Mouse (Mus musculus): ENCODE results near the gene Auh. TPM values are rescaled to one million over a fixed set of nuclear protein-coding genes. Genes with fewer than 3 reads are reported as not detected.

The Auh gene
- polyA plus RNA-seq, 2 experiments from 2014 or later: 32.7 to 47.4 TPM

DNA sequence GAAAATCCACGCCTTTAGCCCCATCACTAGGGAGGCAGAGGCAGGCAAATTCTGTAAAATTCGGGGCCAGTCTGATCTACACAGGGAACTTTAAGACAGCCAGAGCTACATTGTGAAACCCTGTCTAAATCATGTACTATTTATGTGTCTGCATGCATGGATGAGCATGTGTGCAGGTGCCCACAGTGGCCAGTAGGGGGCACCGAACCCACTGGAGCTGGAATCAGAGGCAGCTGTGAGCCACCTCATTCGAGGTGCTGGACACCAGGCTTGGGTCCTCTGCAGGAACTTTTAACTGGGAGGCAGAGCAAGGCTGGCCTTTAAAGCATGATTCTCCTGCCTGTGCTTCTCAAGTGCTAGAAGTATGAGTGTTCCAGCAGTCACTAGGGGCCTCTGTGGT is 96.3 kb downstream of the Auh start:
- ATAC-seq: no peak

DNA sequence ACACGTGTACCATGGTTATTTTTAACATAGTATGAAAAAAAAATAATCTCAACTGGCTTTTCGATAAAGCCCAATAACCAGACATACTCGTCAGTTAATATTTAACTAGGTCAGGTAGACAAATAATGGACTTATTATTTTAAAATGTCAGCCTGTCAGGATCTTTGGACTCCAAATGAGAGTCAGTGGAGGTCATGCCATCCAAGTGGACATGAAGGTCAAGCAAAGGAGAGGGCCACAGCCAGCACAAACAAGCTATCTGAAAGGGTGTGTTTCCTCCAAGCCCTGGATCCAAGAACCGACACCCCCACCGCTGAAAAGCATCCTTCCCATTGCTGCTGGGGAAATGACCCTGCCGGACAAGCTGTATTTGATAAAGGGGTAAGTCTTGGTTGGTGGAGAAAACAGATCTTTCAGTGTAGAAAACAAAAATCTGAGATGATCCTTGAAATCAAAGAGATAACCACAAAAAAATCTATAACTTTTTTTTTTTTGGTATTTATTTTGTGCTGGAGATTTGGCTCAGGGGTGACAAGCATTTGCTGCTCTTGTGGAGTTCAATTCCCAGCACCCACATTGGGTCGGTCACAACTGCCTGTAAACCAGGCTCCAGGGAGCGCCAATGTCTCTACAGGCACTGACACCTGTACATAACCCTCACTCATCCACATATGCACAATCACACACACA is 96.9 kb downstream of the Auh start:
- ATAC-seq: no peak

DNA sequence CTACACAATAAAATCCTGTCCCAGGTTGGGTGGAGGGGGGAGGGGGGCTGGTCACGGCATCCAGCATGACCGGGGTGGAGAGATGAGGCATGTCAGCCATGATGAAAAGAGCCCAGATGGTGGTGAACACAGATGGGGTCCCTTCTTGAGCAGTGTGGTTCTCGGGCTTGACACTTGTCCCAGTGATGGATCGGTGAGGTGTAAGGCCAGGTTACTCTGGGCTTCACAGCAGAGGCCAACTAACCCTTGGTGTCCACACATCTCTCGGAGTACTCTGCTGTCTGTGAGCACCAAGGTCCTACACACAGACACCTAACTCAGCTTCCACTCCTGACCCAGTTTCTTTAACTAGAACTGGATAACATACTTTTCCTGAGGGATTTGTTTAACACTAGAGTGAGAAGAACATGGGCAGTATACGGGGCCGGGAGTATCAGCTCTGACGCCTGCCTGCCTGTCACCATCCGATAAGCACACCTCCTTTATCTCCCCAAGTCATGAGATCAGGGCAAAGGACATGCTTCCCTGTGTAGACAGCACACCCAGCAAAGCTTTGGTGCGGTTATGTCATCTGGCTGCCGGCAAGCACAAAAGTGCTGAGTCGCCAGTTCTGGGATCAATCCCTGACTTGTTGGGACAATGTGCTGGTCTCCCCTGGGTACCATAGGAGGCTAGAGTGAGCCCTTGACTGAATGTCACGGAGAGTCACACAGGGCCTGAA is 98.3 kb downstream of the Auh start:
- no peak for ATAC-seq

DNA sequence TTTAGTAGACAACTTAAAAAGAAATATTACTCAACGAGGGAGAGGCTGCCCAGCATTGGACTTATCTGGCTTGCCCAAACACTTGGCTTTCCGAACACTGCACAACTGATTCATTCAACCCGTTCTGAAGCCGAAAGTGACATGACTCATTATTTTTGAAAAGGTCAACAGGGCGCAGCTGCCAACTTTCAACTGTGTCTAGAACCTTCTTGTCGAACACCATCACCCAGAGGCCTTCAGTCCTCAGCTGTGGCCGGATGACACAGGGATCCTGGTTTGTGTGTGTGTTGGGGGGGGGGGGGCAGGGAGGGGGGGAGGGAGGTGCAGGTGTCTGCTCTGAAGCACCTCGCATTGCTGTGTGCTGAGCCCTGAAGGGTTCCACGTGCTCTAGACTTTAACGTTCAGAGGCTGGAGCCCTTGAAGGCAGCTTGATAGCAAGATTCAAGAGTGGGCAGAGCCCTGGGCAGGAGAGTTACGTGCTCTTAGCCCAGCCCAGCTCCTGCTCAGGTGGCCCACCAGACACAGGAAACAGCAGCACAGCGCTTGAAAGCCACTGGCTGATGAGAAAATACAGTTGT is 100.4 kb downstream of the Auh start:
- ATAC-seq: peak; percentile 72

DNA sequence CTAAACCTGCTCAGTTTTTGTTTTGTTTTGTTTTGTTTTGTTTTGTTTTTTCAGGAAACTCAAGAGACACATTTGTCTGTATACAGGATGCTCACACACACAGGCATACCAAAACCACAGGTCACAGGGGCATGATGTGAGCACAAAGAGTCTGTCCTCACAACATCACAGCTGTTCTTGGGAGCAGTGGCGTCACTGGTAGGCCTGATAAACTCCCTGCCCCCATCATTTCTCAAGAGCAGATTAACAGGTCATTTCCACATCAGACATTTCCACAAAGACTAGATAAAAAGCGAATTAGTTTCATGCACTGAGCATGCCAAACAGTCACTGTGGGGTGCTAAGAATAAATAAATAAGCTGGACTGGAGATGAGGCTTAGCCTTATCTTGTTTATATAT is 101.3 kb downstream of the Auh start:
- ATAC-seq: peak; percentile 50

DNA sequence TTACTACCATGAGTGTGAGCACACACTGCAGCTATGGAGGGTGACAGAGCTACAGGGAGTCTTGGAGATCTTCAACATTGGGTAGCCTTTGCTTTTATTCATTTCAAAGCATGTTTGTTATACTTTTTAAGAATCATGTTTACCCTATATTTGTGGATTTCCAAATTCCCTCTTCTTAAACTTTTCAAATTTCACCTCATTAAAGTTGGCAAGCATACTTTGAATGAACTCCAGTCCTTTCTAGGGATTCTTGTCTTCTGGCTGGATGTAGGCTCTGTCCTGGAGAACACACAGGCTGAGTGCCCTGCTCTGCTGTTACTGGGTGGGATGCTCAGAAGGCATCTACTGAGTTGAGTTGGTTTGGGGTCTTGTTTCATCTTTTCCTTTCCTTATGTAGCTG is 102.8 kb downstream of the Auh start:
- no peak for ATAC-seq

DNA sequence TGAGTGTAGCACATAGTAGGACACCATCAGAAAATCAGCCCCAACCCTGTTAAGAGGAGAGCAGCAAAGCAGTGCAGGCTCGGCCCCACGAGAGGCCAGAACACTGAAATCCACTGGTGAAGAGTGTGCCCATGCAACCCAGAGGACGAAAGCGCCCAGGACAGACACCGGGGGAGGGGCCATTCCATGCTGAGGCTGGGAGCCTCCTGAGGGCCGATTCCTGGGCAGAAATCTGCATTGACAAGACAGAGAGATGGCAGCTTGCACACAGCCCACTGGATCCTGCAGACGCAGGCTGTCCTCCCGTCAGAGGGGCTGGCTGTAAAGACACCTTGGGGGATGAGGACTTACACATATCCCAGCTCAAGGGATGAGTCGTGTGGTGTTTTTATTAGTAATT is 104.7 kb downstream of the Auh start:
- no peak for ATAC-seq

DNA sequence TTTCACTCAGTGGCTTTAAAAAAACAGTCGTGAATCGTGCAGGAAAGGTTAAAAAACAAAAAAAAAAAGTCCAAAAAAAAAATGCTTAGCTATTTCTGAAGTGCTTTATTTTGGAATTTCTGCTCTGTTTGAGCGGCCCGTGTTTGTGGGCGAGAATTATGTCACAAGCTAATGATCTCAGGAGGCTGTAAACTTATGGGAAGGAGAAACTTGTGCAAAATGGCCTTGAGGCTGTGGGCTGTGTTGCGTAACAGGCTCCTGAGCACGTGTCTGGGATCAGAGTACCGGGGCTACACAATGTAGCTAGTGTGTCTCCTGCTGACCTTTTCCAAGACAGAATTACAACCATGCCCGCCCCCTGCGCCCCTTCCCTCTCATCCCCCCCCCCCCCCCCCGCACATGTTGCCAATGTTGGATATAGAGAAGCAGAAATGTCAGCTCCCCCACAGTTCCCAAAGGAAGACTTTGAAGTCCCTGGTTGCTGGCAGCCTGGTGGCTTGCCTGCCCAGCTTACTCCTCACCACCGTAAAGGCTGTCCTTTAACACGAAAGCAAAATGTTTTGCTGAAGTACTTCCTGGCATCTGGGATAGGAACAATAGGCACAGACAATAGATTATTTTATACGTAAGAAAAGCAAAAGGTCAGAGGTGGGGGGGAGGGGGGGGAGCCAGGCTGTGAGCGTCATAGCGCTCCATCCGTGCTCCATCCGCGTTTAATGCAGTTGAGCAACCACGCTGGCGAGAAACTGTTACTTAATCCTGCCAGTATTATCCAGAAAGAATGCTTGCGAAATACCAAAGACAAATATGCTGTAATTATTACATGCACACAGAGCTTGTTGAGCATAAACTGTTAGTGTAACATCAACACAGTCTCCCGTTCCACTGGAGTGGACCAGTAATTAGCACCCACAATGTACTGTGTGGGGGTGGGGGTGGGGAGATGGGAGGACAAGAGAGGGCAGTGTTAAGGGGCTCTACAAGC is 107.0 kb downstream of the Auh start:
- ATAC-seq: peak; percentile 25

DNA sequence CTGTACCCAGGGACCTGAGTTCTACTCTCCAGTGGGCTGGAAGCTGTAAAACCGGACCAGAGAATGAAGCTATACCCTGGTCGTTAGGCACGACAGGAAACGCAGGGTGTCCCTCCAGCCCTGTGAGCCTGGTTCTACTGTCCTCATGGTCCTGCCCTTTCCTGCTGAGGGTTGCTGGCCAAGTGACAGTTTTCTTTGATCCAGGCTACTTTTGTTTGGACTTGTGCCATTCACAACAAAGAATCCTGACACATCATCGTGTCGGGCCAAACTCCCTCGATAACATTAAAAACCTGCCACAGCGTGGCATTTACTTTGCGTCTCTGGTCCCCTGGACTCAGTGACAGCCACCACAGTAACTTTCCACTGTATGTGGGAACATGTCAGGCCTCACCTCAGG is 107.9 kb downstream of the Auh start:
- no peak for ATAC-seq

DNA sequence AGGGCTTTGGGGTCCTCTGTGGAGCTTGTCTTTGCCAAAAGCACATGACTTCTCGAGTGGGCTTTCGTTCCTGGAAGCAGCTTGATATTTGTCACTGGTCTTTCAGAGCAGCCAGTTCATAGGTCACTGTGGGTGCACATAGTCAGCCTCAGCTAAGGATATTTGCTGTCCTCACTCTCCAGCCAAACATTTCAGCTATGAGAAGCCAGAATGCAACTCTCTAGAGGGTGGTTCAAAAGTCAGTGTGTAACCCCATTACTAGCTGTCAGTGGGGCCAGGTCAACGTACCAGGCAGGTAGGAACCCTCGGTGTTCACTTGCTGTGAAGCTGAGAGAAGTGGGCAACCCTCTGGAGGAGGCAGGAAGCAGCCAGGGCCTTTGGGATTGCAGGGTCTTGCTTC is 109.6 kb downstream of the Auh start:
- ATAC-seq: no peak

DNA sequence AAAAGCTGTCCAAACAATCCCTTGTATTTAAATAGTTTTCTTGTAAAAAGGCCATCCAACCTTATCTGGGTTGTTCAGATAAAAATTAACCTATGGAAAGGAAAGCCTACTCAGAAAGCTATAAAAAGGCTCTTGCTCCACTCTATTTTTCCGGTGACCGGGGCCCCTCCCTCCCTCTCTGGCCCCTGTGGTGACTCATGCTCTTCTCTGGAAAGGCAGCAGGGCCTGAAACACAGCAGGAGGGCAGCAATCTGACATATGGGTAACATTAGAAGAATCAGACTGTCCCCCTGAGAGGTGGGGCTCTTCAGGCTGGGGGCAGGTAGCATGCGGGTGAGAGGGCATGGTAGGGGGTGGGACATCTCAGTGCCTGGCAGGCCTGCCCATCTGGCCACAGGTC is 110.7 kb downstream of the Auh start:
- ATAC-seq: peak; percentile 33

DNA sequence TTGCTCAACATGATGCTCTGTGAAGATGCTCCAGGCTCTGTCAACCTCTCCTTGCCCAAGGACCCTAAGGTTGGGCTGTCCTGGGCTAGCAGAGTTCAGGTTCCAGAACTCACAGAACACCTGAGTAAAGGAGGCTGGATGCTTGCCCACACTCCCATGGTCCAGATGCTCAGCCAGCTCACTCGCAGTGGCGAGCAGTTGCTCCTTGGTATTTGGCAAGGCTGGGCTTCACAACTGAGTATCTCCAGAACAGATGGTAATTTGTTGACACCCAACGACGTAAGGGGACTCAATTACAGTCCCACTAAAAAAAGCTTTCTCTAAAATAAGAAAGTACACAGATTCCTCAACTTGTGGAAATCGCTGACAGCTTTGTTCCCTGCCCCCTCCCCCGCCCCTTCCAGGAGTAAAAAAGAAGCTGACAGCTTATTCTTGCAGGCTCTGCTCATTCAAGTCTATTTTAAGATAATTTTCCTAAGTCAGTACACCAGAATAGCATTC is 111.4 kb downstream of the Auh start:
- ATAC-seq: no peak

DNA sequence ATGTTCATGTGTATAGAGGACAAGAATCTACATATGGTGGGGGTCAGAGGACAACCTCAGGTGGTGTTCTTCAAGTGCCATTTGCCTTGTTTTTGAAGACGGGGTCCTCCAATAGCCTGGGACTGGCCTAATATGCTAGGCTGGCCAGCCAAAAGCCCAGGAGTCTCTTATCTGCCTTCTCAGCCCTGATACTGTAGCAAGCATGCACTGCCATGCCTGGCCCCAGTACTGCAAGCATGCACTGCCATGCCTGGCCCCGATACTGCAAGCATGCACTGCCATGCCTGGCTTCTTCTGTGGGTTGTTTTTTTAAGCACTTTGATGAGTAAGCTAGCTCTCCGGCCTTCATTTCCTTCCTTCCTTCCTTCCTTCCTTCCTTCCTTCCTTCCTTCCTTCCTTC is 115.7 kb downstream of the Auh start:
- no peak for ATAC-seq

DNA sequence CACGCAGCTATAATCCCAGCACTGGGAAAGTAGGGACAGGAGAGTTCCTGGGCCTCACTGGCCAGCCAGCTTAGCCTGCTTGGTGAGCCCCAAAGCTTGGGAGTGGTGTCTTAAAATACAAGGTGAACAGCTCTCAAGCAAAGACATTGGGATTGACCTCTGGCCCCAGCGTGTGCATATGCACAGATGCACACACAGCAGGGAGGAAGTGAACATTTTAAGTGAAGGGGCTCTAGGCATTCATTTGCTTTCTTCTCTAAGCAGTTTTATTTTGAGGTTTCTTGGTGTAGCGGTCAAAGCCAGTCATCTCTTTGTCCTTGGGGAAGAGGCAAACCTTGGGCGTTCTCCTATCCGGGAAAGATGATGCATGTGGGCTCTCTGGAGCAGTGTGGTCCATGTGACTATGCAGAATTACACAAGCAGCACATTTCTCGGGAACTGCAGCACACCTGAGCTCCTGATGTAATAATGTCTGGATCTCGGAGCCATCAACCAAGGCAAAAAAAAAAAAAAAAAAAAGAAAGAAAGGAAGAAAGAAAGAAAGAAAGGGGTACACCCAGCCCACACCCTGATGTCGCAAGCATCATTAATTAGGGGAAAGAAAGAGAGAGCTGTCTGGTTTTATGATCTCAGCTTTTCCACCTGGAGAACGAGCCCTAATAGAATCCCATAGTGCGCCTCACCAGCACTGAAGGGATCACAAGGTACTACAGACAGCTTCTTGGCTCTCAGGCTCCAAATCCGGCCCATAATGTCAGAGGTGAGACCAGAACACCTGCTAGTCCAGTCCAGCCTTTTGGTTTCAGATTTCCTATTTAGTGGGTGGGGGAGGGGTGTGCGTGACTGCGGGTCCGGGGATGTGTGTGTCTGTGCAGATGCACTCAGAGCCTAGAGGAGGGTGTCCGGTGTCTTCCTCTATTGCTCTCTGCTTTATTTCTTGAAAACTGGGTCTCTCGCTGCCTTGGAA is 116.6 kb downstream of the Auh start:
- ATAC-seq: no peak

DNA sequence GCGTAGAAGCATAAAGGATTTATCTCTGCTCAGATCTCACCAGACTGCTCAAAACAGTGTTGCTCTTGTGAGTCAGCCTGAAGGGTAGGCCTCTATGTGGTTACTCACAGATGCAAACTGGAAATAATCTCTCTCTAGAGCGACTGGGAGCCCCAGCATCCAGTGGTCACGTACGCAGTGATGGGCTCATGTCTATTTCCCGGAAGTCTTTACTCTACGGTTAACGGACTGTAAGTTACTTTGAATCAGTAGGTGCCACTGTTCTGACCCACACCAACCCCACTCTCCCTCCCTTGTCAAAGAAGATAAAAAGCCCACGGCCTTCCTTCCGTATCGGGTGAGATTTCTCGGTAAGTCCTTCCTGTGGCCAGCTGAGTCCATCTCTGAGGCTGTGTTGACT is 121.8 kb downstream of the Auh start:
- ATAC-seq: peak; percentile 85

DNA sequence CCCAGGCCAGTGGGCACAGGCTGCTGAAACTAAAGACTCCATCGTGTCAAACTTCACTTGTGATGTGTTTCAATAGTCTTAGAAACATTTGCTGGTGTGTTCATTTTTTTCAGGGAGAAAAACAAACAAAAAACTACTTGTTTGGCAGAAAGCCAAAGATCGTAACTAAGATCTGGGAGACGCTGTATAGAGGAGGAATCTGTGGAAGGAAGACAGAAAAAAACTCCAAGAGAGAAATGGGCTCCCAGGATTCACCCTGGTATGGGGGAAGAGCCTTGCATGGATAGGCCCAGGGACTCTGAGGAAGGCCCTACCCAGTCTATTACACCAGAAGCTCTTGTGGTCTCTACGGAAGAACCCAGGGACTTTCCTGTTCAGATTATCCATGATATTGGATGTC is 123.5 kb downstream of the Auh start:
- no peak for ATAC-seq

DNA sequence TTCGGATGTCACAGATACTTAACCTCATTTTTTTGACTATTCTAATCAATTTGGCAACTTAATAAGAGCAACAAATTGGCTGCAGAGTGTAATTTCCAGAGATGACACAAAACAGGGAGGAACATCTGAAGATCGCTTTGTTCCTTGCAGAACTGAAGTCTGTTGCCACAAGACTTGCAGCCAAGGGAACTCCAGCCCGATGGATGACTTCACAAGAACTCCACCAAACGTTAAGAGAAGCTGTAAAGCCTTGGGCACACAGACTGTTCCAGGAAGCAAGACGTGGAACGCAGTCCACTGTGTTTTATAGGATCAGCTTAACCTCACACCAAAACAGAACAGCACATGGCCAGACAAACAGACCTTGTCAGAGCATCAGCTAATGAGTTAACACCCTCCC is 123.9 kb downstream of the Auh start:
- no peak for ATAC-seq

DNA sequence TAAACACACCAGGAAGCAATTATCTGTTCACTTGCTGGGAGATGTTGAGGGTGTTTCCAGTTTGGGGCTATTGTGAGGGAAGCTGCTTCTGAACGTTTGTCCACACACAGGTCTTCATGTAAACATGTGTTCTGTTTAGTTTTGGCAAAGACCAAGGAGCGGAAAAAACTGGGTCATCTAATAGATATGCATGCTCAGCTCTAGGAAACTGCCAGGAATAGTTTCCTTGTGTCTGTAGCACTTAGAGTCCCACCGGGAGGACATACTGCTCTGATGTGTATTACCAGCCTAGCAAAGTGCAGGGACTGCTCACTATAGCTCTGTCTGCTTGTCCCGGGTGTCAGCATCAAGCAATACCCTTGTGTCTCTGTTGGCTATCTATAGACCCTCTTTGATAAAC is 127.0 kb downstream of the Auh start:
- ATAC-seq: no peak

DNA sequence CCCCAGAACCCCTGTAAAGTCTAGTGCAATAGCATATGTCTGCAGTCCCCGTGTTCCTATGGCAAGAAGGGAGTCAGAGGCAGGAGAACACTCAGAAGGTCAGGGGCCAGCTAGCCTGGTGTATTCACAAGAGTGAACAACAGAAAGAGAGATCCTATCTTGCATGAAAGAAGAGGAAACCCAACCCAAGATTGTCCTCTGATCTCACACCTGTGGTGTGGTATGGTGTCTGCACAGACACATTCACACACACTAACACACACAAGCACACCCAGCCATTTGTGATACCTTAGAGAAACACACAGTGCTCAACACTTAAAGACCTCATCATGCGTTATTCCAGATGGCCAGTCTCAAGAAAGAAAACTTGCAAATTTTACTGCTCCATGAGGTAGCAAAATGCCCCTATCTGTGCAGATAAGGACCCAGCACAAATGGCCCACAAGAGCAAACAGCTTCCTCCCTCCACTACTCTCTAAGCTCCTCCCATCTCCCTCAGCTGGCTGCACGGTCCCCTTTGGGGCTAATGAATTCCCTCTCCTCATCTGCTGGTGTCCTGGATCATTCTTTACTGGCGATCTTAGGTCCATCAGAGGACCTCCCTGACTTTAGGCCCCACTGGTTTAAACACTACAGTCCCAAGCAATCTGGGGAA is 128.7 kb downstream of the Auh start:
- peak; percentile 82 for ATAC-seq

DNA sequence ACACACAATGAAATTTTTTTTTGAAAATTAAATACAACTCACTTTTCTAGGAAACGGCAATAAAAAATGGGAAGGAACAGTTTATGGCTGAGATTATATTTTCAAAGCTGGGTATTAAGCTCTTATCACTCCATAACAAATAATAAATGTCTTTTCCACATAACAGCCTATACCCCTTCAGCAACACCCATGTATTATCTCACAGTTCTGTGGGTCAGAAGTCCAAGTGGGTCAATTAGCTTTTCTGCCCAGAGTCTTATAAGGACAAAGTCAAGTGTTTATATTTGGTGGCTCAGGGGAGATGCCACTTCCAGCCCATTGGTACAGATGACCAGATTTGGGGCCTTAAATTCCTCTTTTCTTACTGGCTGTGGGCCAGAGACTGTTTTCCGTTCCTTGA is 129.4 kb downstream of the Auh start:
- ATAC-seq: no peak

DNA sequence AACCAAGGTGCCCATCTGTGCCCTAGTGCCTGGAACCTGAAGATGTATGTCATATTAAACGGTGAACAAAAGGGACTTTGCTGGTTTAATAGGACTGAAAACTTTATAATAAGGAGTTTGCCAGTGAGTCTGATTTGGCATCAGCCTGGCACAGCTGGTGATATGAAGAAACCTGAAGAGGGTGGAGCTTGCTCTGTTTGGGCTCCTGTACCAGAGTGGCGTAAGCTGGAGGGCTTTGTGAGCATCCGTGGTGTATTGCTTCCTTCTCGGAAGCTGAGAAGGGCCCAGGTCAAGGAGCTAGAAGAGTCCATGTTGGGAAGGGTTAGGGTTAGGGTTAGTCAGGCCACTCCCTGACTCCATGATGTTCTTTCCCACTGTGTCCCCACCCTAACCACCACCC is 135.2 kb downstream of the Auh start:
- no peak for ATAC-seq
